Mouse (Mus musculus) heart, postnatal 14 days (tissue): ENCODE results near the gene Thsd7a. TPM values are rescaled to one million over a fixed set of nuclear protein-coding genes. Genes with fewer than 3 reads are reported as not detected.
A peak's percentile ranks its signal among the peaks of the same experiment; 100 is the strongest.

Source experiments
- DNase-seq, 2 experiments: peaks; one replicate each; pipeline ENCODE4 v3.0.0; 2021 to 2022
- intact Hi-C: fragments of 180-260 bp; cut with DNase I; formaldehyde crosslinking; loops from one replicate; pipeline ENCODE4 v1.15.1; 2025
- long read RNA-seq, 2 experiments: library from polyadenylated mRNA; stranded (forward); transcript quantifications; one replicate each; pipeline ENCODE4 v2.0.0; 2021
- total RNA-seq, 2 experiments: library from RNA; stranded (reverse); gene quantifications; 2 replicates each; pipeline ENCODE4 v1.2.3; 2021

Gene Thsd7a
- 10 to 100 TPM; 10.7 to 14.6 TPM for total RNA-seq
- long read RNA-seq, experiment 1, partial matches to known transcripts = 2 of 3 reads
- long read RNA-seq, experiment 1, other reads (novel, unspliced or antisense) = 1 of 3 reads
- long read RNA-seq, experiment 2, partial matches to known transcripts = 2 of 3 reads
- long read RNA-seq, experiment 2, other reads (novel, unspliced or antisense) = 1 of 3 reads

DNA sequence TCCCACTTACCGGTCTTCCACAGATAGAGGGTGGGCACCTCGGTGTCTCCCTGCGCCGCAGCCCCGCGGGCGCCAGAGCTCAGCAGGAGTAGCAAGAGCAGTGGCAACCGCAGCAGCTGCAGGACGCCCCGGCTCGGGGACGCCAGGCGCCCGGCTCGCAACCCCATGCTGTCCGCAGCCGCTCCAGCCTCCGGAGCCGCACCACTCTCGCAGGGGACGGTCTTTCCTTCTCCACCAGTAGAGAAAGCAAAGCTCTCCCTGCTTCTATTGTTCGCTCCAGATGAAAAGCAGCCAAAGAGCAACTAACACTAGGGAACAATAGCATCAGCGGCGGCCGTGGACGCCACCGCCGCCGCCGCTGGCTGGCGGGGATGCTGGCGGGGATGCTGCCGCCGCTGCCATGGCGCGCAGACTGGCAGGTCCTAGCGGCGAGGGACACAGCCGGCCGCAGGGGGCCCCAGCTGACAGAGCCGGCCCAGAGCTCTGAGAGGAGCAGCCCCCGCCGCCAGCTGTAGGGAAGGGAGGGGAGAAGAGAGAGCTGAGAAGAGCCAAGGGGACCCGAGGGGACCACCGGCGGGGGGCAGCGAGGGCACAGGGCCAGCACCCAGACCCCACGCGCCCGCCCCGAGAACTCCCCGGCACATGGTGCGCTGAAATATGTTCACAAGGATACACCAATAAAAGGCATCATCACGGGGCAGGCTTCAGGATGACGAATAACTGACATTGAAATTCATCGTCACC, at the start of gene Thsd7a:
Gene Thsd7a (minus strand): TSS at position 624 of the 744 bp plus-strand sequence.
- DNase-seq = peak; percentile 63 to 64

DNA sequence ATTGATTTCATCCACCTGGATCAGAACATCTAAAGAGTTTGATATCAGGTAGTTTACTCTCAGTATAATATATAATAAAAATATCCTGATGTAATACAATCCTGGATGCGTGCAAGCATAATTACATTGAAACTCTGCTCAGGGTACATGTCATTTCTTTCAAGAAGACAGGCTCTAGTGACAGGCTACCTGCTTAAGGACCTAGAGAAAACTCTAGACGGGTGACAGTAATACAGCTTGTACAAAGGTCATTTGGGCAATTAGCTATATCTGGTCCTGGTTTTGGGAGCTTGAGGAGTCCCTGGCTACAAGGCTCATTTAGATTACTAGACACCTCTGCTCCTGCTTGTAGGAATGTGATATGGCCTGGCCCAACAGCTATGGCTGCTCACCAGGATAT, 37.9 kb upstream of the Thsd7a start:
- no peak for DNase-seq
- intact Hi-C loops = no loop called here

More for the DNA sequence above, at the start of gene Thsd7a:
- intact Hi-C loops = loop anchor here (2.0 to 10.0 kb wide), 2 partner anchors 194 to 398 kb away; no protein-coding TSS in a partner anchor

DNA sequence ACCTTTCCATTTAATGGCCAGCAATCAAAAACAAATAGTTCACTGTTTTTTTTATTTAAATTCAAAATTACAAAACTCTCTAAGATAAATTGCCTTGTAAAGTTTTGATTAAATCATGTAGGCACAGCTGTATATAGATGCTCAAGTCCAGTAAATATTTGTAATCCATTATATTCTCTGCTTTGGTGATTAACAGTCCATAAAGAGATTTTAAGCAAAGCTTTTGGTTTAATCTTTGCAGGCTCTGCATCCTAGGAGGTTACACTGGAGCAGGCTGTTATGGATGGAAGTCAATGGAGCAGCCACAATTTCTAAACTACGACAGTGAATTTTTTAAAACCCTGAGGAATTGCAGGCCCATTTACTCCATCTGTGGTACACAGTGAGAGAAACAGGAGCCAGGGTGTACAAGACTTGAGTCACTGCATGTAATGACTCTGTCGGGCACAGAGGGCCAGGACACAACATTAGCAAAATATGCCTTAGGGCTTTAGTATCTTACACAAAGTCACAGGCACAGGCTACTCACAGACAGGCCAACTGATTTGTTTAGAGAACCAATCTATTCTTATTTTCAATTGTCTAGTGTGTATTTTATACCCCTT, 37.3 kb upstream of the Thsd7a start:
- intact Hi-C loops = no loop called here
- DNase-seq = no peak

DNA sequence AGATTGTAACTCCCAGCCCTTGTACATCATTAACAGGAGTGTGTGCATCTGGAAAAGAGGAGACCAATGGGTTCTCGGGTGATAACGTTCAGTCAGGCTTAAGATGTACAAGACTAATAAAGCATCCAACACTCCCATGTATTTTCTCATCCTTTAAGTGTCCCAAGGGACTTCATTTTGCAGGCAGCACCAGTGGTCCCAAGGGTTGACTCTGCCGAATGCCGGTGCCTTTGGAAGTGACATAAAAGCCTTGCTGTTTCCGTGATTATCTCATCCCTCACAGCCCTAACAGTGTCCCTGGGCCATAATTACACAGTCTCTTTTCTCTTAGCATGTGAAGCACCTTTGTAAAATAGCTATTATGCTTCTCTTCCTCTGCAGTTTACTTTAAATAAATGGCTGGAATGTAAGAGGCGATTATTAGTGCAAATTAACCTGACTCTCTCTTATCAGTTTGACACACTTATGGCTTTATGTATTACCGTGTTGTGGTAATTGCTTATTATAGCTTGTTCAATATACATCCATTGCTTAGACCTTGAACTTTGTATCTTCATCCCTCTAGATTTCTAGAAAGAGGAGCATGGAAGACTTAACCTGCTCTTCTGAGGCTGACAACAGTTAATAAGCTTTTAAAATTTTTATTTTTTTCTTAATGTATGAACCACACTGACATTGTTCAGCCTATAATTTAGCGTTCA, 35.9 kb upstream of the Thsd7a start:
- DNase-seq = no peak
- intact Hi-C loops = no loop called here

DNA sequence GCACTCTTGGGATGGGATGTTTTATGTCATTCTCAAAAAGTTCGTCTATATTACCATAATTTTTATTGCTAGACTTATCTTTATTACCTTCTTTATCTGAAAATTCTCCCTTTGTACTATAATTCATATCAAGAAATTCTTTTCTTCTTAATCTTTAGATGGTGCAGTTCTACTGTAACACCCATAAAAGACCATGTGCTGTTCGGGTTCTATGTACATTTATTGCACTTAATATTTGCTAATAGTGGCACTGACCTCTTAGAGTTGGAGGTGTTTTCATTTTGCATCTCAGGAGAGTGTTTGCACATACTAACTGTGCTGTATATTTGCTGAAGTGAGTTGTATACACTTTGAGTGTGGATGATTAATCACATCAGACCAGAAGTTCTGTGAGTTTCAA, 23.6 kb upstream of the Thsd7a start:
- no peak for DNase-seq
- intact Hi-C loops = no loop called here

DNA sequence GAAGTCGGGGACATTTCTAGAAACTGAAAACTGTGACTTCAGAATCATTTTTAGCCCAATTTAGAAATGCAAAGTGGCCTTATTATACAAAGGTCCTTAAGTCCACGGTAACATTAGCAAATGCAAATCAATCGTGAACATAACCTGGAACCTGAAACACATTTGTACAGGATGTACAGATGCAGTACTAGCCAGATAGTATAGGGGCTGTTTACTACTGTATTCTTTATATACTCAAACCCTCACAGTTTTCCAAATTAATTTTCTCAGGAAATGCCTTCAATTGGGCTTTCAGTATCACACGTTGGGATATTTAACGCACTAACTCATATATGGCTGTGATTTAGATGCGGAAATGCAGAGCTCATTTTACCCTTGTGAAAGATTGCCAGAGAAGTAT, 16.0 kb upstream of the Thsd7a start:
- intact Hi-C loops = no loop called here
- DNase-seq = no peak

DNA sequence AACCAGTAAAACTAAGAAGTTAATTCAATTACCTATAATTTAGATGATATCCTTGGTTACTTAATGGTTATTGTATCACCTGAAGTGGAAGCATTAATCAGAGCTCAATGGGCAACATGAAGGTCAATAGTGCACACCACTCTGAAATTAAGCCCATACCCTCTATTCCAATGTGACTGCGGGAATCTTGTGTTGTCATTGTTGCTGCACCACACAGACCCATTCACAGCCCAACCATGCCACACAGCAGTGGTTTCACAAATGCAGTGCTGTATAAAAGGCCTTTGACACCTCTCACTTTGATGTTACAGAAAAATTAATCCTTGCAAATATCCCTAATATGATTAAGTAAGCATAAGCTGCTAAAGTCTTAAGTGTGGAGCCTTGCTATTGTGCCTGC, 15.4 kb upstream of the Thsd7a start:
- DNase-seq = no peak
- intact Hi-C loops = no loop called here

DNA sequence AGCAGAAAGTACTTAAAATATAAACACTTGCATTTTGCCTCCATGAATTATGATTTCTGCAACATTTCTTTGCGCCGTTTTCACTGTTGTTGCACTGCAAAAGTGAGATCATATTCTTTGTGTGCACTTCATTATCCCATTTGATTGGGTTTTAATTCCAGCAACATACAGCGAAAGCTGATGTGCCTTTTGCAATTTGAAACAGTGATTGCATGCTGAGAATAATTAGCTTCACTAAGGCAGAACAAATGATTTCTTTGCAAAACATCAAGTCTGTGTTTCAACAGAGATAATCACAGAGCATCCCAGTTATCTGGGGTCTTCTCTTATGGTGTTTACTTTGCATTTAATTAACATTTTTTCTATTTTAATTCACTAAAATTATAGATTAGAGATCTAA, 14.6 kb upstream of the Thsd7a start:
- intact Hi-C loops = no loop called here
- DNase-seq = no peak

DNA sequence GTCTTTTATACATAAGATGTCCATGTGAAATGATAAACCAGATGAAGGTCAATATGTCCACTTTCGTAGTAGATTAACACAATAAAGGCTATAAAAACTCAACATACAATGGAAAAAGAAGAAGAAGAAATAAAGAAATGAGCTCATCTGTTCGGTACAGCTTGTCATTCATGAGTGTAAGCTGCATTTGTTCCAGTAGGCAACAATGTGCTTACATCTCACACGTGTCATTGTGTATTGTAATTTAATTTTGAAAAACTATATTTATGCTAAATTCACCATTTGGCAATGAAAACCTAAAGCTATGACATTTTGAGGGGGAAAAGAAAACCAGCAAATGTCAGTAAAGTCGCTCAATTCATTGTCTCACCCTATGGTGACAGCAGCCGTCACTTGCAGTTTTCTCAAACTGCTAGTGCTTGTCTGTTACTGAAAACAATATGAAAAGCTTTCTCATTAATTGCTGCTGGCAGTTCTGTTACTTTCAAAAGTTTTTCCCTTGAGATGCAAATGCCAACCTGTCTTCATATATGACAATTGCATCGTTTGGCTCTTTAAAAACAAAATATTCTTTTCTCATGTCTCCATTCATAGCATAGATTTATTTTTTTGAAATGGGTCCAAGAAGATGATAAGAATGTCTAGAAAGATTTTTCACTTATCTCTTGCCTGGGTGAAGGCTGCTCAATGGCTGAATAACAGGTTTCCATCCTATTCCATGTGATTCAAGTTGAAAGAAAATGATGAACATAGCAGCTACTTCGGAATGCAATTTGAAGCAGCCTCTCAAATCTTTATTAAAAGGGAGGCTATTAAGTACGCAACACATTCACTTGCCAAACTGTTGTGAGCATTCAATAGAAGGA, 10.4 kb upstream of the Thsd7a start:
- intact Hi-C loops = no loop called here
- no peak for DNase-seq

DNA sequence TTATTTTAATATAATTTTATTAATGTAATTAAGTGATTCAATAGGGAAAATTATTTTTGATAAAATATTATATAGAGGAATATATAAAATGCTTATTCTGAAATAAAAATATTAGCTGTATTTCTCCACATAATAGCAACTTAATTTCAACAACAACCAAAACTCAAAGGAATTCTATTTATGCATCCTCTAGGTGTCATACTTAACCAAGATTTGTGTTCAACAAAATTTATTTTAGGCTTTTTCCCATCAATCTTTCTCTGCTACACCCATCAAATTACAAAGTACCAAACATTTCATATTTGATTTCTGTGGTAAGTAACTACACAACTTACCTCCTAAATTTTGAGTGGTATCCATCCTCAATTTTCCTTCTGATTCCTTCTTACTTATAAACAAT, 3.1 kb upstream of the Thsd7a start:
- no peak for DNase-seq

DNA sequence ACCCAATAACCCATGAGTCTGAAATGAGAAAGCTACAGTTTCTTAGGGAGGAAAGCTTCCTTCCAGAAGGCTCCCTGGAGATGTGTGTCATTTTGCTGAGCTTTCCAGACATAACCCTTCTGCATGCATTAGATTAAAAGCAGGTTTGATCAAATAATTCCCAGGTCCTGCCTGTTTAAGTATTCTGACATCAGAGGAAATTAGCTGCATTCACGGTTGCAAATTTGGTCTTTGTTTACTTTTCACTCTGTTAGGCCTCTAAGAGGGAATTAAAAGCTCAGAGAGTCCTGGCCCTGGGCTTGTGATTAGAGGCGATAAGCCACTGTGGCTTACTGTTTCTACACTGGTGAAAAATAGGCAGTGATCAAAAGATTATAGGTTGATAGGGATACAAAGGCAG, 1.2 kb upstream of the Thsd7a start:
- intact Hi-C loops = loop anchor here (5.0 kb wide), 1 partner anchor 402 kb away; no protein-coding TSS in a partner anchor

More for the DNA sequence above, 3.1 kb upstream of the Thsd7a start:
- intact Hi-C loops = loop anchor here (5.0 kb wide), 1 partner anchor 400 kb away; no protein-coding TSS in a partner anchor

DNA sequence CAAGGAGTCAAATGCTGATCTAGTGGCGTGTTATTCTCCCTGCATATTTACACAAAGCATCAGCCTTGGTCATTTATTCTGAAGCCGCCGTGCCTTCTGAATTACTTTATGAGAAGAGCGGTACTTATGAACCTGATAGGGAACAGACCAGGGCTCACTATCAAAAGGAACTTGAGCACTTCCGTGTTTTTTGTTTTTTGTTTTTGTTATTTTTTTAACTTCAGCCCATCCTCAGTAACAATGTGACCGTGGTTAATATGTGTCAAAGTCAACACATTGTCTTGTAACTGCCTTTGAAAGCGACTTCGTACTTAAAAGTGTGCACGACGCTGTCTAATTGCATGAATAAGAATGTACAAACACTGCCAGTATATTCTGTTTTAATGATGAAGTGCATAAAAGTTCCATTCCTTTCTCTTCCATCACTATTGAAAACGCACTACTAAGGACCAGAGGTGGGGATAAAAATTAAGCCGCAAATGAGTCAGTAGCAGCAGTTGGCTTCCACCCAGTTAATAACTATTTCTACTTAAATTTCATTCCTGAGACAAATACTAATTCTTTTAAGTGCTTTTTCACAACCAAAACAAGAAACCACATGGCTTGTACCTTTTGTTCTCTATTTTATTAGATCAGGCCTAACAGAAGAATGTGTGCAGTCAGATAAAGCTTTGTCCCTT, 461 bp upstream of the Thsd7a start:
- DNase-seq = no peak
- intact Hi-C loops = loop anchor here (2.0 to 10.0 kb wide), 3 partner anchors 195 to 403 kb away; no protein-coding TSS in a partner anchor

More for the DNA sequence above, 1.2 kb upstream of the Thsd7a start:
- no peak for DNase-seq

DNA sequence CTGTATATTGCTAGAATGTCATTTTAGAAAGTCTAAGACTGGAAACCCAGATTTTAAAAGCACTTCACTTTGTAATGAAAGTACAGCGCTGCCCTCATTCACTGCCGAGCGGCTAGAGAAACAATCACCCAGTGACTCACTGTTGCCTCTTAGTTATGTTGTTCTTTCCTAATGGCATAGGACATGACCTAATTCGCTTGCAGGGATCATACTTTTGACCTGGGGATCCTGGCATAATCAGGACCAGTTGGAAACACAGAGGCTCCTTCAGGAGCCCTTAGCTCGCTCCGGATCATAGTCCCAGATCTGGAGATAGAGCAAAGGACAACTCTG, 790 bp downstream of the Thsd7a start:
- intact Hi-C loops = loop anchor here (2.0 to 10.0 kb wide), 2 partner anchors 194 to 398 kb away; no protein-coding TSS in a partner anchor
- DNase-seq = no peak

DNA sequence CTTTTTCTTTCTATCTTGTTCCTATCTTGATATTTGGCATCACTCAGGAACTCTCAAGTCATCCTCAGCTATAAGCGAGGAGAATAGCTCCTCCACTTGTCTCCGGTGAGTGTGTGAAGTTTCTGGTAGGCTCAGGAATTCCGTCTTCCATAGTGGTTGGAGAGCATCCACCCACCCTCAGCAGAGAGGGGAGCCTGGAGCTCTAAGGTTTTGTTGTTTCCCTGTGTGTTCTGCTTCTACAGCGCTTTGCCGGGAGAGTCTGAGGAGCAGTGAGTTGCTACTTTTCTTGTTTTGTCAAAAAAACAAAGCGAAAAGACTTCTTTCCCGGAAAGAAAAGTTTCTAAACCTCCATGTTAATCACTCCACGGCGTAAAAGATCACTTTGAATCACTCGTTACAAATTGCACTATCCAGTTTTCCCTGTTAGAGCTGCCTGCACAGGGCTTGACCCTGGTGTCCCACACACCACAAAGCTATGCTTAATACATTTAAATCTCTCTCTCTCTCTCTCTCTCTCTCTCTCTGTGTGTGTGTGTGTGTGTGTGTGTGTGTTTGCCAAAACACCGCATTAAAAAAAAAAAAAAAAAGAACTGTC, 1.3 kb downstream of the Thsd7a start:
- intact Hi-C loops = loop anchor here (2.0 to 10.0 kb wide), 2 partner anchors 193 to 397 kb away; no protein-coding TSS in a partner anchor
- peak; percentile 3 to 19 for DNase-seq

DNA sequence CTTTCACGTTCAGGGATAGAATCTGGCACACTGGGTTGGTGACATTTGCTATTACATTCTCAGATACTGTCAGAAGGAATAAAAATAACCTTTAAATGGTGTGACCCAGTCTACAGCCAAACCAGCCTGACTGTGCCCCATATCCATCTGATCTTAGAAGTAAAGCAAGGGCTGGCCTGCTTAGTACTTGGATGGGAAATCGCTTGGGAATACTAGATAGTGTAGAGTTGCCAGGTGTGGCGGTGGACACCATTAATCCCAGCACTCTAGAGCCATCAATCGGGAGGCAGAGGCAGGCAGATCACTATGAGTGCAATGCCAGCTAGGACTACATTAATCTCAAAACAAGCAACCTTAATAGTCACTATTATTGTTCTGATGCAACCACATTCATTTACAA, 6.4 kb downstream of the Thsd7a start:
- DNase-seq = no peak
- intact Hi-C loops = loop anchor here (10.0 kb wide), 1 partner anchor 188 kb away; no protein-coding TSS in a partner anchor

DNA sequence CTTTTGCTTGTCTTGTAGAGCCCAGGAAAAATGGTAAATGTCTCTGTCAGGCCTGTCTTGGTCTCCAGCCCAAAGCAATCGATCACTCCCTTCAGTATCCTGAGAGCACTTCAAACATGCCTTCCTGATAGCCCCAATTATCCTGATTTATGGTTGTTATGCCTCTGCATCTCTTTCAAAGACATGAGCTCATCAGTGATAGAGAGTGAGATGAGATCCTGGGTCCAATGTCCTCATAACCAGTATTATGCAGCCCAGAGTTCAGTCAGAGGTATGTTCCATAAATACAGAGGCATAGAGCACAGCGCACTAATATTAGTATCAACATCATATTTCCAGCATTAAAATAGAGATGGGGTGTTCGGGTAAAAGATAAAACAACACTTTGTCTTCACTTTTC, 15.3 kb downstream of the Thsd7a start:
- DNase-seq = no peak
- intact Hi-C loops = no loop called here

DNA sequence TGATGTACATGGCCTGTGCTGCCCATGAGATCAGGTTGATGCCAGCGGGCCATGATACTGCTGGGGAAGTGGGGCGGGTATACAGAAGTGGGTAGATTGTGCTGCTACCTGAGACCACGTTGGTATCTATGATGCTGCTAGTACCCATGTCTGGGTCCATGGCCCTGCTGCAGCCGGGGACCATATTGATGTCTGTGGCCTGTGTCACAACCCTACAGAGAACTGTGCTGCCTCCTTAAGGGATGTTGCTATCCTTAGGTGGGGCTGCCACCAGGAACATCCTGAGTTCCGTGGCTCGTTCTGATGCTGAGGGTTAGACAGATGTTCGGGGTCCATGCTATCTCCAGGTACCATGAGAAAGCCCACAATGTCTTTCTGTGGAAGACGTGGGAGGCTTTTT, 33.1 kb downstream of the Thsd7a start:
- intact Hi-C loops = no loop called here
- no peak for DNase-seq

DNA sequence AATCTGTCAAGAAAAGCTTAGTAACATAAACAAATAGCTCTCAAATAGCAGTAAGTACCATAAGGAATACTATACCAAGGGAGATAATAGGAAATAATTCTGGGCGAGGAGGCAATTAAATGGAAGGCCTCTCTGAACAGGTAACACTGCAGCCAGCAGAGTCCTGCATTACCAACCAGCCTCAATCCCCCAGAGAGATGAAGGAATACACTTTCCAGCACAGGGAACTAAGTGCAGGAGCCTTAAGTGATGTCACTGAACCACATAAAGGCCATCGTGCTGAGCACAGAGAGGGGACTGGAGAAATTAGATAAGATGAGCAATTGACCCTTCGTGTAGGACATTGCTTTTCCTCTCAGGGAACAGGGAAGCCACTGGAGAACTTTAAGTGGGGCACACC, 36.6 kb downstream of the Thsd7a start:
- no peak for DNase-seq
- intact Hi-C loops = no loop called here

DNA sequence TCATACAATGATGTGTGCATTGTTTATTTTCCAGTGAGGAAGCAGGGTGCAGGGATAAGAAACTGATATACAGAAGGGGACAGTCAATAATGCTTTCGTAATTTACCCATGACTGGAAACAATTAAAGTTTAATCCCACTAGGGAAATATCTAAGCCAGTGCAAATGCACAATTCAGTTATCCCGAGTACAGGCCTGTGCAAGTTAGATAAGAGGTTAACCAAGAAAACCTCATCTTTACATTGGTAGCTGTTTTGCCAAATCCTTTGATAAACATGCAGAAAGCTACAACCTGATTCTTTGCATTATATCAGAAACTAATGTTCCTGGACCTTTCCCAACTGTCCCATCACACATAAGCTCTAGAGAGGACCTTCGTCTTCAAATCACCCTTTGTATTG, 46.3 kb downstream of the Thsd7a start:
- intact Hi-C loops = no loop called here
- DNase-seq = no peak
